Mouse (Mus musculus) neural tube, embryonic 14.5 days (tissue): Measurements from ENCODE around the gene Filip1. TPM values are rescaled to one million over a fixed set of nuclear protein-coding genes. Genes with fewer than 3 reads are reported as not detected.

Experiments
- ATAC-seq: fragments of 200-750 bp; cut with Nextera tagmentation; 2 replicates; pipeline ENCODE4 v1.8.0; 2017; ENCODE audit warnings: low read depth, mild to moderate bottlenecking, moderate TSS enrichment, moderate library complexity
- H3K27ac ChIP-seq: fragments of 300-500 bp; sonication (generic); 2 replicates; pipeline ENCODE4 v1.5.1; 2014; ENCODE audit warnings: low read depth, mild to moderate bottlenecking, control low read depth, low read length, moderate library complexity, mixed read lengths
- H3K27me3 ChIP-seq: fragments of 300-500 bp; sonication (generic); 2 replicates; pipeline ENCODE4 v1.6.1; 2014; ENCODE audit warnings: low read length; ENCODE audit not compliant: control insufficient read depth, insufficient read depth
- H3K36me3 ChIP-seq: fragments of 300-500 bp; sonication (generic); 2 replicates; pipeline ENCODE4 v1.6.1; 2014; ENCODE audit warnings: low read length, mixed read lengths; ENCODE audit not compliant: control insufficient read depth, insufficient read depth
- H3K4me1 ChIP-seq: fragments of 300-500 bp; sonication (generic); 2 replicates; pipeline ENCODE4 v1.6.1; 2014; ENCODE audit warnings: low read length; ENCODE audit not compliant: control insufficient read depth, insufficient read depth
- H3K4me2 ChIP-seq: fragments of 300-500 bp; sonication (generic); 2 replicates; pipeline ENCODE4 v1.6.1; 2014; ENCODE audit warnings: mild to moderate bottlenecking, low read depth, low read length, control low read depth
- H3K4me3 ChIP-seq: fragments of 300-500 bp; sonication (generic); 2 replicates; pipeline ENCODE4 v1.5.1; 2014; ENCODE audit warnings: low read depth, low read length, control low read depth, mixed read lengths
- H3K9ac ChIP-seq: fragments of 300-500 bp; sonication (generic); replicated peaks from 2 replicates; pipeline ENCODE4 v1.6.1; 2014; ENCODE audit warnings: low read depth, mild to moderate bottlenecking, control low read depth, low read length, mixed read lengths
- H3K9me3 ChIP-seq: fragments of 300-500 bp; sonication (generic); 2 replicates; pipeline ENCODE4 v1.6.1; 2016; ENCODE audit warnings: low read length; ENCODE audit not compliant: control insufficient read depth
- WGBS: fragments of 180-500 bp; shearing (Covaris S2); extraction: QIAGEN DNeasy Blood & Tissue Kit; methylation state at CpG from one replicate; pipeline ENCODE4 v1.1.7; 2014; 5-methylcytosine and 5-hydroxymethylcytosine counted together
- polyA plus RNA-seq: library from polyadenylated mRNA; unstranded; fragments of >200 nt; fragmentation: Nextera tagmentation; extraction: Ambion mirVana; gene quantifications from 2 replicates; pipeline ENCODE4 v1.2.1, GENCODE M21; 2014

Filip1 gene
- polyA plus RNA-seq, 1 experiment from 2014 or later = 1.5 TPM

DNA sequence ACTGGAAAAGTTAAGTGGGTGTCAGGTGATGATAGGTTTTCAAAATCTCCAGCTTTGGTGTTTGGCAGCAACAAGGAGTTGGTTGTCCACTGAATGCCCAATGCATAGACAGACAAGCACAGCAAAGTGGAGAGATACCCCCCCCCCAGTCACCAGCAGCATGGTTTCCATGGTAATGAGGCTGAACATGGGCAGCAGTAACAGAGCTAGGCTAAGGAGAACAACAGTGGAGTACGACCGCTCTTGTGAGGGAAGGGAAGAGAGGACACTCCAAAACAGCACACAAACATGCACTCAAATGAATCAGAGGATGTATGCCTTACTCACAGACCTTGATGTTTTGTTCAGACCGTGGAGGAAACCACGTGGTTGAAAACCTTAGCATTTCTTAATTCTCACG lies 37.5 kb downstream of the Filip1 start:
- Histone ChIP-seq H3K4me1 (no peaks in the 10 kb centered on the region), H3K27ac (no peak overlapping the region), H3K36me3 (no peaks in the 10 kb centered on the region), H3K4me3 (no peak overlapping the region), H3K9ac (no peak overlapping the region), H3K27me3 (no peaks in the 10 kb centered on the region), H3K9me3 (no peaks in the 10 kb centered on the region), H3K4me2 (no peak overlapping the region)
- WGBS = 74% methylated on average over 5 of the region's 5 CpGs
- ATAC-seq = no peak

DNA sequence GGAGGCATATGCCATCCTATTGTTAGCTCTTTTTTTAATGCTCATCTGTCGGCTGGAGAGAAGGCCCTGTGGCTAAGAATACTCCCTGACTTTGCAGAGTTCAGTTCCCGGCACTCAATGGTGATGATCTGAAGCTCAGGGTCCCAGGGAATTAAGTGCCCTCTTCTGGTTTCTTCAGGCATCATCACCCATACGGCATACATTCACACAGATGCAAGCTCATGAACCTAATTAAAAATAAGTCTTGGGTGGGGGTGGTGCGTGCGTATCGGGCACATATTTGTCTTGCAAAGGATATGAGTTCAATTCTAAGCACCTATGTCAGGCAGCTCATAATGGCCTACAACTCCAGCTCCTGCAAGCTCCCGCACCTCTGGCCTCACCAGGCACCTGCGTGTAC lies 39.1 kb downstream of the Filip1 start:
- no peak for ATAC-seq
- no peak overlapping the region for H3K4me2 ChIP-seq
- no peaks in the 10 kb centered on the region for H3K27me3 ChIP-seq
- H3K4me1 ChIP-seq = no peaks in the 10 kb centered on the region
- H3K9me3 ChIP-seq = no peaks in the 10 kb centered on the region
- no peak overlapping the region for H3K4me3 ChIP-seq
- WGBS = 91% methylated on average over 8 of the region's 8 CpGs
- H3K27ac ChIP-seq = no peak overlapping the region
- no peaks in the 10 kb centered on the region for H3K36me3 ChIP-seq
- no peak overlapping the region for H3K9ac ChIP-seq

DNA sequence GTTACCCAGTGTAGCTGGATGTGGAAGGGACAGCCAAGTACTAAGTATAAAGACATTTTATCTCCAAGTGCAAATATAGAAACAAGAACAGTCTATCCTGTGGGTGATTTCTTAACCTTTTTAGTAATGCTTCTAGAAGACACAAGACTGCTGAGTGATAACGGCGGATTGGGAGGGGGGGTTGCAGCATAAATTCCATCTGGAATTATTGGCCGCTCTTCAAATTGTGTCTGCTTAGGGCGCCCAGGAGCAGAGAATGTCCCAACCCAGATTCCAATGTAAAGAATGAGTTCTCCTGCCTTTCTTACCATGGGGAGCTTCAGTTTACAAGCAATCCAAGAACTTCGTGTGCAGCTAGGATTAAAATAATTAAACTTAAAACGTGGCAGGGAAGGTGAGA lies 39.9 kb downstream of the Filip1 start:
- WGBS = 91% methylated on average over 6 of the region's 6 CpGs
- Histone ChIP-seq H3K27me3 (no peaks in the 10 kb centered on the region), H3K36me3 (no peaks in the 10 kb centered on the region), H3K9ac (no peak overlapping the region), H3K27ac (no peak overlapping the region), H3K4me3 (no peak overlapping the region), H3K4me2 (no peak overlapping the region), H3K9me3 (no peaks in the 10 kb centered on the region), H3K4me1 (no peaks in the 10 kb centered on the region)
- ATAC-seq = no peak

DNA sequence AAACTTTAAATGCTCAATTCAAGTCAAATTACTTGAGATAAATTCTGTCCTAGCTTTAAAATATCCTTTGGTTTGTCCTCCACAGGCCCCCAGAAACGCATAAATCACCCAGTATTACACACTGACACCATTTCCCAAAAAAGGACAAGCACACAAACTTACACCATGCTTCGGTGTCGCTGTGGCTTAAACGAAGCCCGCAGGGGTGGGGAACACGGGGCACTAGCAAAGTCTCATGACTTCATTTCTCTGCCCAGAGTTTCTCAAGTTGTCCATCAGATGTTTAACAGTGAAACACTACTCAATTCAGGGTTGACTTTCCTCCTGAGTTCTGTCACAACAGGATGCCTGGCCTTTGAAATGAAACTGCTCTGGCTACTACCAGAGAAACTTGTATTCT lies 41.0 kb downstream of the Filip1 start:
- no peak overlapping the region for H3K4me2 ChIP-seq
- 86% methylated on average over 6 of the region's 6 CpGs for WGBS

DNA sequence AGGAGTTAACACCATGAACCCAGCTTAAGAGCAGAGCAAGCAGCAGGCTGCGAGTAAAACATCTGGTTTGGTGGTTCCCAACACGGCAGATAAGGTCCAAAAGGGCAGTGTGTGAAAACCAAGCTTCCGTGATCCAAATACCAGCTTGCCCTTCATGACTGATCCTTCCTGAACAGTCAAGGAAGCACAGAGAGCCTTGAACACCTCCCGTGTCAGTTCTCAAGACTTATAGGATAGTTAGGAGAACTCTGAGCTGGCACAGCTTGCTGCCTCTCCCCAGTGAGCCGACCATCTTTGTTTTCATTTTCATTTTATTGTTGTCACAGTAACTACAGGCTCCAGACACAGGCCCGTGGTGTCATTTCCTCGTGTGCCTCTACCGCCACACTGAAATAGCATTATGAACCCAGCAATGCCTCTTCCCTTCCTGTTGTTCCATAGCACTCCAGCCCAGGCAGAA lies 42.0 kb downstream of the Filip1 start:
- H3K4me1 ChIP-seq = no peaks in the 10 kb centered on the region
- H3K27me3 ChIP-seq = no peaks in the 10 kb centered on the region
- WGBS = 69% methylated on average over 8 of the region's 8 CpGs
- no peak for ATAC-seq
- no peak overlapping the region for H3K4me3 ChIP-seq
- no peaks in the 10 kb centered on the region for H3K36me3 ChIP-seq
- no peaks in the 10 kb centered on the region for H3K9me3 ChIP-seq
- H3K27ac ChIP-seq = no peak overlapping the region
- no peak overlapping the region for H3K4me2 ChIP-seq
- no peak overlapping the region for H3K9ac ChIP-seq

More for the DNA sequence above, 41.0 kb downstream of the Filip1 start:
- Histone ChIP-seq H3K27me3 (no peaks in the 10 kb centered on the region), H3K4me3 (no peak overlapping the region), H3K9ac (no peak overlapping the region), H3K4me1 (no peaks in the 10 kb centered on the region), H3K36me3 (no peaks in the 10 kb centered on the region), H3K9me3 (no peaks in the 10 kb centered on the region), H3K27ac (no peak overlapping the region)
- ATAC-seq = no peak

DNA sequence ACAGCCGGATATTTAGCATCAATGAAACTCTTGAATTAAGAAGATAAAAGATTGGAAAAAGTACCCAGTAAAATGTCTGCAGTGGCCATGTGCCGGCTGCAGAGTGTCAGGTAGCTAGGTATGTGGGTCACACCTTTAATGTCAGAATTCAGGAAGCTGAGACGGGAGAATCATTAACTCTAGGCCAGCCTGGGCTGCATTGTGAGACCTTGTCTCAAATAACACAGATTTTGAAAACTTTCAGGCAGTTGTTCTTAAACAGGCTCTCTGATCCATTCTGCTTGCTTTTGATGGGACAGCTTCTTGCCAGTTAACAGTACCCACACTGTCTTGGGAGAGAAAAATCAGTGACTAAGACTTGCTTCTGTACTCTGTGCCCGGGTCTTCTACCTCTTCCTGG lies 43.1 kb downstream of the Filip1 start:
- Histone ChIP-seq H3K4me2 (no peak overlapping the region), H3K27me3 (no peaks in the 10 kb centered on the region), H3K4me3 (no peak overlapping the region), H3K27ac (no peak overlapping the region), H3K36me3 (no peaks in the 10 kb centered on the region), H3K9me3 (no peaks in the 10 kb centered on the region), H3K4me1 (no peaks in the 10 kb centered on the region), H3K9ac (no peak overlapping the region)
- ATAC-seq = no peak
- WGBS = 85% methylated on average over 4 of the region's 4 CpGs

DNA sequence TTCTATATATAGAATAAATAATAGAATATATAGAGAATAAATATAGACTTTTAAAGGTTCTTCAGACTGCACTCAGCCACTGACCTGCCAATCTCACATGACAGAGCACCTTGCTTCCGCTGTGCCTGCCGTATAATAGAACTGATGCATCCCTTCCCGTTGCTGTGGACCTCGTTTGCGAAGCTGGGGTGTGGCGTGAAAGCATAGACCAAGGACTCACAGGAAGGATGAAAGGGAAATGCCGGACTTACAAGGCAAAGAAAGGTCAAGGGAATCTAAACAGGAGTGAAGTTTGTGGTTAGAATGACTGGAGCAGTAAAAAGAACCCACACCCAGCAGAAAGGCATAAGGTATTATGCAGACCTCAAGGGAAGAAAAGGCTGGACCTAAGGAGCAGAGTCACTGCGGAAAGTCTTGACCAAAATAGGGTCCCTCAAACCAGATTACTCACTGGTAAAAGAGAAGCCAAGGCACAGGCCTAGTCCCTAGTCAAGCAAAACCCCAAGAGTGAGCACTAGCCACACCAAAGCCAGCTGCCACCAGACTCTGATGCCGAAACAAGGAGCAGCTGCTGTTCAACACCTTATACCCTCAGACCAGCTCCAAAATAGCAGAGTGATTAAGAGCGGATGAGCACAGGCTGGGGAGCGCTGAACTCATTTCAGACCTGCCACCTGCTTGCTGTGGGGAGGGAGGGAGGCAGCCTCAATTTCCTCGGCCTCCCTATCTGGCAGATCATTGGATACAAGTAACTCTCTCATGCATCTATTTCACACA lies 45.8 kb downstream of the Filip1 start:
- Histone ChIP-seq H3K4me2 (no peak overlapping the region), H3K36me3 (no peaks in the 10 kb centered on the region), H3K27me3 (no peaks in the 10 kb centered on the region), H3K27ac (no peak overlapping the region), H3K4me3 (no peak overlapping the region), H3K9me3 (no peaks in the 10 kb centered on the region), H3K9ac (no peak overlapping the region), H3K4me1 (no peaks in the 10 kb centered on the region)
- WGBS = 82% methylated on average over 12 of the region's 12 CpGs
- no peak for ATAC-seq

DNA sequence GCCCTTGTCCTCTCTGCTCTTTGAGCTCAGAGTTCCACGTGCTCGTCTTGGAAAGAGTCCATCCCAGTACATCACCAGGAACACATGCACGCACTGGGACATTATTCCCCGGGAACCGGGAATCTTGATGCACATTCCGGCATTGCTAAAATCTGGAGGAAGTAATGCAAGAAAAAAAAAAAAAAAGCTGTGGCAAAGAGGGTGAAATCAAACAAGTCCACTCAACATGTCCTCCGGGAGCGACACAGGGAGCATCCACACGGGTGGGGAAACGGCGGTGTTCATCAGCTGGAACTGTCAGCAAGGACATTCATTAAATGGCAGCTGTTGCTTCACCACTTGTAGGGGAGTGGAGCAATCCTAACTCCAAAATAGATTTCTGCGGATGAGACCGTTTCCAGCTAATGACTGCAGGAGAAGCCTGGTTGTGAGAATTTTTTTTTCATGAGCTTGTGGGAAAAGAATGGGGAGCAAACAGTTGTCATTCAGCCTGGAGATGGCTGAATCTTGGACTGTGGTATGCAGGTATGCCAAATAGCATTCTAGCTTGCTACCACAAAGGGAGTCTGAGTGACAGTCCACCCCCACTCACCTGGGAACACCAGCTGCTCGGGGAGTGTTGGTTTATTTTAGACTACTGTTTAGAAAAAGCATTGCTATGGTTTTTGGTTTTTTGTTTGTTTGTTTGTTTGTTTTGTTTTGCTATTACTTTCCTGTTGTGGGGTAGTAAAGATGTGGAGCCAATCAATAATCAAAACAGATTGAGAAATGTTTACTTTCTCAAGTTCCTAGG lies 46.9 kb downstream of the Filip1 start:
- H3K36me3 ChIP-seq = no peaks in the 10 kb centered on the region
- H3K4me1 ChIP-seq = no peaks in the 10 kb centered on the region
- 76% methylated on average over 14 of the region's 14 CpGs for WGBS
- no peaks in the 10 kb centered on the region for H3K9me3 ChIP-seq
- no peak overlapping the region for H3K4me2 ChIP-seq
- H3K27me3 ChIP-seq = no peaks in the 10 kb centered on the region
- no peak for ATAC-seq
- no peak overlapping the region for H3K4me3 ChIP-seq
- no peak overlapping the region for H3K9ac ChIP-seq
- H3K27ac ChIP-seq = no peak overlapping the region

DNA sequence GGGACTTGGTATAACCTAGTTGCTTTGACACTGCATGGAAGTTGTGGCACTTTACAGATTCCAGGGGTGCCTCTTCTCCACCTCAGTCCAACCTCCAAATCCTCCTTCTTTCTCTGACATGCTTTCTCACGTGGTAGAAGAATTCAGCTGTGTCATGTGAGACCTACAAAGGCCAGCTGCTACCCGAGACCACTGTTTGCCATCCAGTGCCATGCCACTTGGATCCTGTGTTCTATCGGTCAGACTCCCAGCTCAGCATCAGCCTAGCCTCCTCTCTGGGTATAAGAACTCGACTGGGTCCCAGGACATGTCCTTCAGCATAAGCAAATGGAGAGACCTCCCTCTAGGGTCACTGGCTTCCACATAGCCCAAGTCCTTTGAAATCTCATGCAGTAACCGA lies 47.6 kb downstream of the Filip1 start:
- no peaks in the 10 kb centered on the region for H3K27me3 ChIP-seq
- no peak overlapping the region for H3K9ac ChIP-seq
- 84% methylated on average over 5 of the region's 5 CpGs for WGBS
- no peaks in the 10 kb centered on the region for H3K4me1 ChIP-seq
- no peak for ATAC-seq
- H3K4me3 ChIP-seq = no peak overlapping the region
- no peaks in the 10 kb centered on the region for H3K9me3 ChIP-seq
- H3K27ac ChIP-seq = no peak overlapping the region
- H3K4me2 ChIP-seq = no peak overlapping the region
- no peaks in the 10 kb centered on the region for H3K36me3 ChIP-seq
